Mouse (Mus musculus): ENCODE data around the gene Pgm5. TPM values are rescaled to one million over a fixed set of nuclear protein-coding genes. Genes with fewer than 3 reads are reported as not detected.
A peak's percentile ranks its signal among the peaks of the same experiment; 100 is the strongest.
"Not testable (repeated sequence)": the region's sequence is repeated elsewhere in the genome, so short reads cannot be mapped to it uniquely, and the experiment has no call there.

The Pgm5 gene
- polyA plus RNA-seq, 1 experiment from 2014 or later, result 5.2 TPM

- peaks cover 35% of the 10 kb centered on the region for H3K4me1 ChIP-seq (ENCODE audit: control insufficient read depth, insufficient read depth, low read length)
- WGBS, result 73% methylated on average over 2 of the region's 2 CpGs
- no peaks in the 10 kb centered on the region for H3K9me3 ChIP-seq (replicated peaks; ENCODE audit: control insufficient read depth, low read length)
- no peaks in the 10 kb centered on the region for H3K27me3 ChIP-seq (ENCODE audit: control insufficient read depth, insufficient read depth, low read length)
- ATAC-seq (replicated peaks; ENCODE audit: extremely low read depth, insufficient read depth, low FRiP score), result no peak
- no peak overlapping the region for H3K27ac ChIP-seq (ENCODE audit: low read length)
- no peaks in the 10 kb centered on the region for H3K36me3 ChIP-seq (ENCODE audit: control insufficient read depth, insufficient read depth)
- H3K9ac ChIP-seq (ENCODE audit: low read length), result no peak overlapping the region
- H3K4me3 ChIP-seq (ENCODE audit: low read length), result no peak overlapping the region
- no peak overlapping the region for H3K4me2 ChIP-seq (ENCODE audit: low read depth, low read length)
Measured at GRCm38 (mm10) chr19:24704326-24704725, 157.3 kb downstream of the Pgm5 start.

GRCm38 (mm10) chr19:24703680-24704079 is 158.0 kb downstream of the Pgm5 start:
- ATAC-seq (replicated peaks; ENCODE audit: extremely low read depth, insufficient read depth, low FRiP score), result no peak
- peaks cover 38% of the 10 kb centered on the region for H3K4me1 ChIP-seq (ENCODE audit: control insufficient read depth, insufficient read depth, low read length)
- no peaks in the 10 kb centered on the region for H3K27me3 ChIP-seq (ENCODE audit: control insufficient read depth, insufficient read depth, low read length)
- 70% methylated on average over 8 of the region's 8 CpGs for WGBS
- H3K4me2 ChIP-seq (ENCODE audit: low read depth, low read length), result no peak overlapping the region
- H3K9ac ChIP-seq (ENCODE audit: low read length), result no peak overlapping the region
- no peak overlapping the region for H3K27ac ChIP-seq (ENCODE audit: low read length)
- H3K9me3 ChIP-seq (replicated peaks; ENCODE audit: control insufficient read depth, low read length), result no peaks in the 10 kb centered on the region
- H3K4me3 ChIP-seq (ENCODE audit: low read length), result no peak overlapping the region
- no peaks in the 10 kb centered on the region for H3K36me3 ChIP-seq (ENCODE audit: control insufficient read depth, insufficient read depth)

GRCm38 (mm10) chr19:24703168-24703567 is 158.5 kb downstream of the Pgm5 start:
- not testable (repeated sequence) for H3K4me3 ChIP-seq (ENCODE audit: low read length); H3K27ac ChIP-seq (ENCODE audit: low read length); H3K27me3 ChIP-seq (ENCODE audit: control insufficient read depth, insufficient read depth, low read length); ATAC-seq (replicated peaks; ENCODE audit: extremely low read depth, insufficient read depth, low FRiP score); H3K9me3 ChIP-seq (replicated peaks; ENCODE audit: control insufficient read depth, low read length); H3K4me2 ChIP-seq (ENCODE audit: low read depth, low read length); H3K9ac ChIP-seq (ENCODE audit: low read length); H3K36me3 ChIP-seq (ENCODE audit: control insufficient read depth, insufficient read depth)
- peaks cover 35% of the 10 kb centered on the region for H3K4me1 ChIP-seq (ENCODE audit: control insufficient read depth, insufficient read depth, low read length)
- WGBS, result 60% methylated on average over 1 of the region's 1 CpGs

DNA sequence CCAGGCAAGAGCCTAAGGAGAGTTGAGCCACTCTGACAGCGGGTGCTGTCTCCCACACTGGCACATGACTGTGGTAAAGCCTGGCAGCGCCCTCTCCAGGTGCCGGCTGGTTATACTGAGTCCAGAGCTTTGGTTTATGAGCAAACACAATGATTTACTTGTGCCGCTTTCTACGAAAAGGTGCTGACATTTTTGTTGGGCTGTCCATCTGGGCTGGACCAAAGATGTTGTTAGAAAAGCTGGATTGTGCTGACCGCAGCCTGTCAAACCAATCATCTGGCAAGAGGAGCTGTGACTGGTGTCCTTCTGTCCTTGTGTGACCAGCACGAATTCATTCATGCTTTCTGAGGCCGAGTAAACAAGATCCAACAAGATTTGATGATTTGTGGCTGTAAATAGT is 159.9 kb downstream of the Pgm5 start:
- Histone ChIP-seq H3K9ac (ENCODE audit: low read length) (no peak overlapping the region), H3K4me2 (ENCODE audit: low read depth, low read length) (no peak overlapping the region), H3K27me3 (ENCODE audit: control insufficient read depth, insufficient read depth, low read length) (no peaks in the 10 kb centered on the region), H3K27ac (ENCODE audit: low read length) (no peak overlapping the region), H3K4me3 (ENCODE audit: low read length) (no peak overlapping the region), H3K36me3 (ENCODE audit: control insufficient read depth, insufficient read depth) (no peaks in the 10 kb centered on the region), H3K4me1 (ENCODE audit: control insufficient read depth, insufficient read depth, low read length) (peaks cover 22% of the 10 kb centered on the region), H3K9me3 (replicated peaks; ENCODE audit: control insufficient read depth, low read length) (no peaks in the 10 kb centered on the region)
- WGBS, result 74% methylated on average over 8 of the region's 8 CpGs
- no peak for ATAC-seq (replicated peaks; ENCODE audit: extremely low read depth, insufficient read depth, low FRiP score)

DNA sequence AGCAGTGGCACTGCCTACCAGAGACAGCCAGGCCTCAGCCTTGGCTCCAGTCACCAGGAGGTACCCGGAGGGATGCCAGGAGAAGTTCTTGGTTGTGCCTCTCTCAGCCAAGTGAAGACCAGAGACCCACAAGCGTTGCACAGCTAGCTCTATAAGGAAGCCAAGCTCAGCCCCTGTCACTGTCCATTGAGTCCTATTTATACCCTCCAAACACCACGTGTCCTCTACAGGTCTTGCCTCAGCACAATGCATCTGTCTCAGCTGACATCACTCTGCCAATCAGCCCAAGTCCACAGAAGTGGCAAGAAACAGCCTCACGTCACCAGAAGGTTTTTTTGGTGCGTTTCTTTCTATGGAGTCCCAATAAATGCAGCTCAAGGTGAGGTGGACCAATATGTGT is 161.0 kb downstream of the Pgm5 start:
- ATAC-seq (replicated peaks; ENCODE audit: extremely low read depth, insufficient read depth, low FRiP score), result no peak
- H3K27me3 ChIP-seq (ENCODE audit: control insufficient read depth, insufficient read depth, low read length), result no peaks in the 10 kb centered on the region
- no peaks in the 10 kb centered on the region for H3K9me3 ChIP-seq (replicated peaks; ENCODE audit: control insufficient read depth, low read length)
- H3K36me3 ChIP-seq (ENCODE audit: control insufficient read depth, insufficient read depth), result no peaks in the 10 kb centered on the region
- H3K4me1 ChIP-seq (ENCODE audit: control insufficient read depth, insufficient read depth, low read length), result peaks cover 17% of the 10 kb centered on the region
- WGBS, result 59% methylated on average over 5 of the region's 5 CpGs
- no peak overlapping the region for H3K4me2 ChIP-seq (ENCODE audit: low read depth, low read length)
- no peak overlapping the region for H3K9ac ChIP-seq (ENCODE audit: low read length)
- H3K27ac ChIP-seq (ENCODE audit: low read length), result no peak overlapping the region
- H3K4me3 ChIP-seq (ENCODE audit: low read length), result no peak overlapping the region

GRCm38 (mm10) chr19:24699910-24700309 is 161.7 kb downstream of the Pgm5 start:
- H3K36me3 ChIP-seq (ENCODE audit: control insufficient read depth, insufficient read depth), result no peaks in the 10 kb centered on the region
- H3K9ac ChIP-seq (ENCODE audit: low read length), result no peak overlapping the region
- no peaks in the 10 kb centered on the region for H3K27me3 ChIP-seq (ENCODE audit: control insufficient read depth, insufficient read depth, low read length)
- no peak overlapping the region for H3K27ac ChIP-seq (ENCODE audit: low read length)
- no peak overlapping the region for H3K4me3 ChIP-seq (ENCODE audit: low read length)
- no peak for ATAC-seq (replicated peaks; ENCODE audit: extremely low read depth, insufficient read depth, low FRiP score)
- H3K4me2 ChIP-seq (ENCODE audit: low read depth, low read length), result no peak overlapping the region
- no peaks in the 10 kb centered on the region for H3K9me3 ChIP-seq (replicated peaks; ENCODE audit: control insufficient read depth, low read length)
- peaks cover 11% of the 10 kb centered on the region for H3K4me1 ChIP-seq (ENCODE audit: control insufficient read depth, insufficient read depth, low read length)

GRCm38 (mm10) chr19:24699196-24699595 is 162.5 kb downstream of the Pgm5 start:
- Histone ChIP-seq H3K4me2 (ENCODE audit: low read depth, low read length) (no peak overlapping the region), H3K9ac (ENCODE audit: low read length) (no peak overlapping the region), H3K36me3 (ENCODE audit: control insufficient read depth, insufficient read depth) (no peaks in the 10 kb centered on the region), H3K27me3 (ENCODE audit: control insufficient read depth, insufficient read depth, low read length) (no peaks in the 10 kb centered on the region), H3K4me1 (ENCODE audit: control insufficient read depth, insufficient read depth, low read length) (peaks cover 11% of the 10 kb centered on the region), H3K27ac (ENCODE audit: low read length) (no peak overlapping the region), H3K9me3 (replicated peaks; ENCODE audit: control insufficient read depth, low read length) (no peaks in the 10 kb centered on the region), H3K4me3 (ENCODE audit: low read length) (no peak overlapping the region)
- WGBS, result 74% methylated on average over 3 of the region's 3 CpGs
- ATAC-seq (replicated peaks; ENCODE audit: extremely low read depth, insufficient read depth, low FRiP score), result no peak

GRCm38 (mm10) chr19:24698651-24699050 is 163.0 kb downstream of the Pgm5 start:
- no peak for ATAC-seq (replicated peaks; ENCODE audit: extremely low read depth, insufficient read depth, low FRiP score)
- Histone ChIP-seq H3K4me2 (ENCODE audit: low read depth, low read length) (0 out of 2 replicates have a peak overlapping the region, but pooled peaks have one; percentile 9), H3K9ac (ENCODE audit: low read length) (no peak overlapping the region), H3K27me3 (ENCODE audit: control insufficient read depth, insufficient read depth, low read length) (no peaks in the 10 kb centered on the region), H3K9me3 (replicated peaks; ENCODE audit: control insufficient read depth, low read length) (no peaks in the 10 kb centered on the region), H3K4me3 (ENCODE audit: low read length) (no peak overlapping the region), H3K27ac (ENCODE audit: low read length) (no peak overlapping the region), H3K4me1 (ENCODE audit: control insufficient read depth, insufficient read depth, low read length) (peaks cover 11% of the 10 kb centered on the region), H3K36me3 (ENCODE audit: control insufficient read depth, insufficient read depth) (no peaks in the 10 kb centered on the region)
- 44% methylated on average over 5 of the region's 5 CpGs for WGBS

DNA sequence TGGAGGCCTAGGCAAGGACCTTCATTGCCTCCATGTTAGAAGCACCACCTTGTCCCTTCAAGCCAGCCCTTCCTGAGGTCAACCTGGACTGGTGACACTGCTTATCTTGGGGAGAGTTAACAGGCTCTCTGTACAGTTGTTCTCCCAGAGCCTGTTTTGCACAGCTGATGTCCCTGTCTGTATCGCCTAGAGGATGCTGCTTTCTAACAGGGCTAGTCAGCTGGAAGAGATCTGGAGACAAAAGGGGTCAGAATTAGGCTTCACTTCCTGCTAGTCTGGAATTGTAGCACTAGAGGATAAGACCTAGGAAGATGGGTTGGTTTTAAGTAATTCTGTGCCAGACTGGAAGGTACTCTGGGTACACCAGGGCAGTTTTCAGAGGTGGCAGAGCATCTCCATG is 163.7 kb downstream of the Pgm5 start:
- Histone ChIP-seq H3K36me3 (ENCODE audit: control insufficient read depth, insufficient read depth) (no peaks in the 10 kb centered on the region), H3K9ac (ENCODE audit: low read length) (no peak overlapping the region), H3K27me3 (ENCODE audit: control insufficient read depth, insufficient read depth, low read length) (no peaks in the 10 kb centered on the region), H3K27ac (ENCODE audit: low read length) (no peak overlapping the region), H3K4me2 (ENCODE audit: low read depth, low read length) (no peak overlapping the region), H3K9me3 (replicated peaks; ENCODE audit: control insufficient read depth, low read length) (no peaks in the 10 kb centered on the region), H3K4me1 (ENCODE audit: control insufficient read depth, insufficient read depth, low read length) (peaks cover 11% of the 10 kb centered on the region), H3K4me3 (ENCODE audit: low read length) (no peak overlapping the region)
- ATAC-seq (replicated peaks; ENCODE audit: extremely low read depth, insufficient read depth, low FRiP score), result no peak
- WGBS, result 48% methylated on average over 1 of the region's 1 CpGs

DNA sequence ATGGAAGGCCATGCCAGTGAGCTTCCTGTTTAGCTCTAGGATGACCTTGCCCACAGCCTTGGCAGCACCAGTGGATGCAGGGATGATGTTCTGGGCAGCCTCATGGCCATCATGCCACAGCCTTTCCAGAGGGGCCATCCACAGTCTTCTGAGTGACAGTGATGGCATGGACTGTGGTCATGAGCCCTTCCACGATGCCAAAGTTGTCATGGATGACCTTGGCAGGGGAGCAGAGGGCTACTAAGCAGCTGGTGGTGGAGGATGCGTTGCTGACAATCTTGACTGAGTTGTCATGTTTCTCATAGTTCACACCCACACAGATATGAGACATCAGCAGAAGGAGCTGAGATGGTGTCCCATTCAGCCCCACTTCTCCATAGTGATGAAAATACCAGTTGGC is 169.0 kb downstream of the Pgm5 start:
- H3K36me3 ChIP-seq (ENCODE audit: control insufficient read depth, insufficient read depth), result peaks cover 3% of the 10 kb centered on the region; the same call in 1 of the 2 replicates

More for the DNA sequence above, 169.0 kb downstream of the Pgm5 start:
- 56% methylated on average over 2 of the region's 2 CpGs for WGBS
- no peak overlapping the region for H3K4me2 ChIP-seq (ENCODE audit: low read depth, low read length)
- H3K27ac ChIP-seq (ENCODE audit: low read length), result no peak overlapping the region
- H3K27me3 ChIP-seq (ENCODE audit: control insufficient read depth, insufficient read depth, low read length), result no peaks in the 10 kb centered on the region
- ATAC-seq (replicated peaks; ENCODE audit: extremely low read depth, insufficient read depth, low FRiP score), result no peak
- H3K9ac ChIP-seq (ENCODE audit: low read length), result no peak overlapping the region
- H3K4me3 ChIP-seq (ENCODE audit: low read length), result no peak overlapping the region
- H3K4me1 ChIP-seq (ENCODE audit: control insufficient read depth, insufficient read depth, low read length), result peaks cover 11% of the 10 kb centered on the region
- H3K9me3 ChIP-seq (replicated peaks; ENCODE audit: control insufficient read depth, low read length), result no peaks in the 10 kb centered on the region
